Mouse (Mus musculus): ENCODE results near the gene Ntm. TPM values are rescaled to one million over a fixed set of nuclear protein-coding genes. Genes with fewer than 3 reads are reported as not detected.
A peak's percentile ranks its signal among the peaks of the same experiment; 100 is the strongest.

Gene Ntm
- polyA plus RNA-seq, 1 experiment from 2014 or later = 8.9 TPM

GRCm38 (mm10) chr9:29269988-29270387 is 693.0 kb downstream of the Ntm start:
- Histone ChIP-seq H3K27me3 (replicated peaks) (no peaks in the 10 kb centered on the region), H3K4me3 (replicated peaks) (no peak overlapping the region), H3K36me3 (no peaks in the 10 kb centered on the region), H3K27ac (no peak overlapping the region), H3K4me2 (replicated peaks) (no peak overlapping the region), H3K9me3 (no peaks in the 10 kb centered on the region), H3K4me1 (replicated peaks) (no peaks in the 10 kb centered on the region), H3K9ac (no peak overlapping the region)
- peak; percentile 66; the same call in 1 of the 2 replicates for ATAC-seq
- 41% methylated on average over 6 of the region's 6 CpGs for WGBS

DNA sequence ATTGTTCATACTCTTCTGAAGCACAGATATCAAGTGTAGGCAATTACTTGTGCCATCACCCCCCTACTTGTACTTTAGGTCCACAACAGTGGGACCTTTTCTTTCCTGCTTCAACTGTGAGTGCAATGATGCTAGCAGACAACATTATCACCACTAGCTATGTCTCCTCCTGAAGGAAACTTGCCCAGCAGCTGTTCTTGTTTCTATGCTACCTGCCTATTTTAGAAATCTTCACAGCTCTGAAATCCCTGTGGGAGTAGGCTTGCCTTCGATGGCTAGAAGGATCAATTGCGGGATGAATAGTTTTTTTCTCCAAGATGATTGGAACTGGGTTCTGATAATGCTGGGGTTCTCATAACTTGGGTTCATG is 693.7 kb downstream of the Ntm start:
- Histone ChIP-seq H3K27me3 (replicated peaks) (no peaks in the 10 kb centered on the region), H3K36me3 (no peaks in the 10 kb centered on the region), H3K9me3 (no peaks in the 10 kb centered on the region), H3K4me1 (replicated peaks) (no peaks in the 10 kb centered on the region), H3K4me3 (replicated peaks) (no peak overlapping the region), H3K9ac (no peak overlapping the region), H3K27ac (no peak overlapping the region), H3K4me2 (replicated peaks) (no peak overlapping the region)
- ATAC-seq = no peak
- 94% methylated on average over 2 of the region's 2 CpGs for WGBS

DNA sequence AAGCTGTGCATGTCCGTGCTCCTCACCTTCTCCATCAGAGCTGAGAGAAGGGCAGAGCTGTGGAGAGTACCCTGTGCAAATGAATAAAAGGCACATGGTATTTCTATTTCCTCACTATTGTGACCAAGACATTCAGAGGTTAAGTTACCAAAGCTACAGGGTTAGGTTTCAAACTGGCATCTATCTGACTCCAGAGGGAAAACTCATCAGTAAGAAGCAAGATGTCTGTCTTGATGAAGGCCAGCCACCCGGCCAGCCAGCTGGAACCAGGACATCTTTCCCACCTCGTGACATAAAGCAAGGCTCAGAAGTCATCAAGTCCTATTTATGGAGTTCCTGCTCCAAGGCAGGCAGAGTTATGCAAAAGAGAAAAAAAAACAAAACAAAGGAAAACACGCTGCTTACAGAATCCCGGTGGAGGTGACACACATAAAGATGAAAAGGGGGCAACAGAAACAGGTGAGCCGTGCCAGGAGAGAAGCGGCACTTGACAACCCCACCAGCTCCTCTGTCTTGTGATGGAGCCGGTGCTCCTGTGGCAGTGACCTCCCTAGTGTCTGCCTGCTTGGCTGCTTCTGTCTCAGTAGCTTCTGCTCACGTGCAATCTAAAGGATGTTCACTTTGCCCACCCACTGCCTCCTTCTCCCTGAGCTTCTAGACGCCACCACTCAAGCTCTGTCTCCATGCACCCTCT is 694.2 kb downstream of the Ntm start:
- Histone ChIP-seq H3K9me3 (no peaks in the 10 kb centered on the region), H3K9ac (no peak overlapping the region), H3K4me2 (replicated peaks) (no peak overlapping the region), H3K4me1 (replicated peaks) (no peaks in the 10 kb centered on the region), H3K4me3 (replicated peaks) (no peak overlapping the region), H3K27ac (no peak overlapping the region), H3K36me3 (no peaks in the 10 kb centered on the region), H3K27me3 (replicated peaks) (no peaks in the 10 kb centered on the region)
- no peak for ATAC-seq
- 56% methylated on average over 10 of the region's 10 CpGs for WGBS

- no peak overlapping the region for H3K27ac ChIP-seq
- no peaks in the 10 kb centered on the region for H3K27me3 ChIP-seq (replicated peaks)
- no peaks in the 10 kb centered on the region for H3K4me1 ChIP-seq (replicated peaks)
- H3K36me3 ChIP-seq = no peaks in the 10 kb centered on the region
- no peak overlapping the region for H3K4me2 ChIP-seq (replicated peaks)
- no peaks in the 10 kb centered on the region for H3K9me3 ChIP-seq
- no peak overlapping the region for H3K4me3 ChIP-seq (replicated peaks)
- no peak overlapping the region for H3K9ac ChIP-seq
- no peak for ATAC-seq
- 44% methylated on average over 3 of the region's 3 CpGs for WGBS
Measured at GRCm38 (mm10) chr9:29267663-29268062, 695.3 kb downstream of the Ntm start.

DNA sequence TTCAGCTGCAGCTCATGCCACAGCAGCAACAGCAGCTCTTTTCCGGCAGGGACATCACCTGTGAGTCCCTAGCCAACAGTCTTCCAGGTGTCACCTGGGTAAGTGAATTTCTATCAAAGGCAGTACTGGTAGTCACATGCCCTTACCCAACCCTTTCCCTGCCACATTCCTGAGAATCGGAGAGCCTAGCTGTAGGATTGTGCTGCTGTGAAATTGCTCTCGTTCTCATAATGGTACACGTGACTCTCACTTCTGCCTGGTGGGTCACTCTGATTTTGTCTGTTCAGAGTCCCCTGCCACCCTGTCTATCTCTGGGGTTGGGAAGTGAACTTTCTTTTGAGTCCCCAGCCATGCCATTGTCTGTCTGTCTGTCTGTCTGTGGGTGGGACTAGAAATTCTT is 697.8 kb downstream of the Ntm start:
- Histone ChIP-seq H3K36me3 (no peaks in the 10 kb centered on the region), H3K4me1 (replicated peaks) (no peaks in the 10 kb centered on the region), H3K9ac (no peak overlapping the region), H3K9me3 (no peaks in the 10 kb centered on the region), H3K4me2 (replicated peaks) (no peak overlapping the region), H3K27ac (no peak overlapping the region), H3K4me3 (replicated peaks) (no peak overlapping the region), H3K27me3 (replicated peaks) (no peaks in the 10 kb centered on the region)
- WGBS = 64% methylated on average over 4 of the region's 4 CpGs
- ATAC-seq = no peak

DNA sequence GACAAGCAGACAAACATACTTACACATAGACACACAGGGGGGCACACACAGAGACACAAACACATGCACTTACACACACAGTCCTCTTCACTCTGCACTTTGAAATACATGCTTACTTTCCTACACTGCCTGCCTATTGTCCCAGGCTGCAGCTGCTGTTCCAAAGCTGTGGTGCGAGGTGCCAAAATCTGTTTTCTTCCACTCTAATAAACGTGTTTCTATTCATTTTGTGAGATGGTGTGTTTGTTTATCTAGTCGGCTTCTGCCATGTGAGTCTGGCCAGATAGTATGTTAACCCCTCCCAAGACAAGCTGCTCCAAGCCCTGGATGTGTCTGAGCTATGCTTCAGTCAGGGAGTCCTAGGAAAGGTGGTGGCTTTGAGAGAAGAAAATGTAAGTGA is 700.1 kb downstream of the Ntm start:
- H3K27ac ChIP-seq = no peak overlapping the region
- WGBS = 29% methylated on average over 3 of the region's 3 CpGs
- no peak overlapping the region for H3K9ac ChIP-seq
- H3K4me2 ChIP-seq (replicated peaks) = no peak overlapping the region
- no peaks in the 10 kb centered on the region for H3K36me3 ChIP-seq
- no peak overlapping the region for H3K4me3 ChIP-seq (replicated peaks)
- no peaks in the 10 kb centered on the region for H3K9me3 ChIP-seq
- no peaks in the 10 kb centered on the region for H3K4me1 ChIP-seq (replicated peaks)
- no peak for ATAC-seq
- no peaks in the 10 kb centered on the region for H3K27me3 ChIP-seq (replicated peaks)

DNA sequence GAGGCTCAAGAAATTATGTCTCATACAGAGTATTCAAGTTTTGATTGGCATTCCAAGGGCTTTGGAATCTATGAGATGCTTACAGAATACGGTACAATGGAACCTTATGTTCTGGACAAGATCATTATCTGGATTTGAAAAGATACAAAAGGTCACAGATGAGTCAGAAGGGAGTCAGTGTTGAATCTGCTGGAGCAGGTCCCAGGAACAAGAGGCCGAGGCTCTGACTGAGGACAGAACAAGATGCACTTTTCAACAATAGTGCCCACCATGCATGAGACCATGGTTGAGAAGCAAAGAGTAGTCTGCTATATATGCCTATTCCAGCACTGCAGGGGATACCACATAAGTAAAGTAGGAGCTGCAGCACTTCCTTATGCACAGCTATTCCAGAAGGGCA is 710.1 kb downstream of the Ntm start:
- 67% methylated on average over 2 of the region's 2 CpGs for WGBS
- H3K9ac ChIP-seq = no peak overlapping the region
- H3K4me3 ChIP-seq (replicated peaks) = no peak overlapping the region
- no peaks in the 10 kb centered on the region for H3K36me3 ChIP-seq
- no peak overlapping the region for H3K4me2 ChIP-seq (replicated peaks)
- no peaks in the 10 kb centered on the region for H3K9me3 ChIP-seq
- H3K4me1 ChIP-seq (replicated peaks) = no peaks in the 10 kb centered on the region
- H3K27me3 ChIP-seq (replicated peaks) = no peaks in the 10 kb centered on the region
- no peak for ATAC-seq
- no peak overlapping the region for H3K27ac ChIP-seq

GRCm38 (mm10) chr9:29250813-29251212 is 712.1 kb downstream of the Ntm start:
- Histone ChIP-seq H3K36me3 (no peaks in the 10 kb centered on the region), H3K27me3 (replicated peaks) (no peaks in the 10 kb centered on the region), H3K9me3 (no peaks in the 10 kb centered on the region), H3K4me2 (replicated peaks) (no peak overlapping the region), H3K4me3 (replicated peaks) (no peak overlapping the region), H3K4me1 (replicated peaks) (no peaks in the 10 kb centered on the region), H3K27ac (no peak overlapping the region), H3K9ac (no peak overlapping the region)
- 65% methylated on average over 3 of the region's 3 CpGs for WGBS
- no peak for ATAC-seq

DNA sequence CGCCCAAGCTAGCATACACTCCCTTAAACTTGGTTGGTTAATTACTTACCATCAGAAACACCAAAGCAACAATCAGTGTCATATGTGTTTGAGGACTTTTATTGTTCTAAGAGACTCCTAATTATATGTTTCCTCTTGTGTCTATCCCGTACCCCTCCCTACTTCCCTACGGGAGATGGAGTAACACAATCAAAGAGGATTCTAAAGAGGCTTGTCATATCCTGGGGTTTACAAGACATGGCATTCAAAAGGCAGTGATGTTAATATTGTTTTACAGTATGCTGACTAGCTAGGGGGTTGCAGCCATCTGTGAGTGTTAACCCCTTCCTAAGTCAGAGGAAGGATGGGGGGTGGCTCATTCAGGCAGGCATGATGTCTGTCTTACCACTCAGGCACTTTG is 715.1 kb downstream of the Ntm start:
- Histone ChIP-seq H3K4me3 (replicated peaks) (no peak overlapping the region), H3K27me3 (replicated peaks) (no peaks in the 10 kb centered on the region), H3K27ac (no peak overlapping the region), H3K36me3 (no peaks in the 10 kb centered on the region), H3K4me2 (replicated peaks) (no peak overlapping the region), H3K4me1 (replicated peaks) (no peaks in the 10 kb centered on the region), H3K9me3 (no peaks in the 10 kb centered on the region), H3K9ac (no peak overlapping the region)
- no peak for ATAC-seq
- WGBS = 76% methylated on average over 3 of the region's 3 CpGs

- Histone ChIP-seq H3K4me3 (replicated peaks) (no peak overlapping the region), H3K36me3 (no peaks in the 10 kb centered on the region), H3K27ac (no peak overlapping the region), H3K9ac (no peak overlapping the region), H3K4me1 (replicated peaks) (no peaks in the 10 kb centered on the region), H3K4me2 (replicated peaks) (no peak overlapping the region), H3K27me3 (replicated peaks) (no peaks in the 10 kb centered on the region), H3K9me3 (no peaks in the 10 kb centered on the region)
- ATAC-seq = no peak
- WGBS = 87% methylated on average over 2 of the region's 2 CpGs
Measured at GRCm38 (mm10) chr9:29244006-29244405, 718.9 kb downstream of the Ntm start.

DNA sequence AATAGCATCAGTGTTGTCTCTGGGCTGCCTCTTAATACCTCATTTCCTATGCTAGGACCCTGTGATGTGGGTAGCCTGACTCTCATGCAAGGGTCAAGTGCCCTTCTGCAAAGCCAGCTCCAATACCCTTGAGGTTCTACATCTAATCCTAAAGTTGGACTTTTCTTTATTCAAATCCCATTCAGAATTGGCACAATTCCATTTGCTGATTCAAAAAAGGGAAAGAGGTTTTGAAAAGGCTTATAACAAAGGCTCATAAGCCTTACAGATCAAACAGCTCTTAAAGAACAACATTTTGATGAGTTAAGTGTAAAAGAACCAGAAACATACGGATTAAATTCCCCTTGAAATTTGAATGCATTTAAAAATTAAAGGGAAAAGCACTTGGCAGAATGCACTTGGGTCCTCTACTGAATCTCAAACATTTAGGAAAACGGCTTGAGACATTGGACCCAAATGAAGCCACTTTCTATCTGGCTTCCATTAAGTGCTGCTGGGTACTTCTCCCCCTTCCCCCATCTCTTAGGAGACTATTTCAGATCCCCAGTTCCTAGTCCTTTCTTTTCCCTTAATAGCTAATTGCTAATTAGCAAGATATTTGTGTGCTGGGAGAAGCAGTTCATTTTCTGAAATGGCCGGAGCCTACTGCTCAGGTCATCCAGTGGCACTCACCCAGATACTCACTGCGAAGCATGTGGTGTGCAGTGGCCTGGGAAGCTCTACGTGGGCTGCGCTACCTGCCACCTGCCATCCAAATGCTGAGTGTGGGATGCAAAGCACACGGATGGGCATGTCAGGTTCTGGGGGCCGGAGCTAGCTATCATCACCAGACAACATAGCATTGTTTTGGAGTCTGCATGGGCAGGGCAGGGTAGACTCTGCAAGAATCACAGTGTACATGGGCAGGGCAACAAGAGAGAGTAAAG is 720.2 kb downstream of the Ntm start:
- H3K9ac ChIP-seq = no peak overlapping the region
- no peak for ATAC-seq
- no peaks in the 10 kb centered on the region for H3K27me3 ChIP-seq (replicated peaks)
- H3K27ac ChIP-seq = no peak overlapping the region
- no peak overlapping the region for H3K4me2 ChIP-seq (replicated peaks)
- H3K36me3 ChIP-seq = no peaks in the 10 kb centered on the region
- H3K9me3 ChIP-seq = no peaks in the 10 kb centered on the region
- no peak overlapping the region for H3K4me3 ChIP-seq (replicated peaks)
- 83% methylated on average over 8 of the region's 8 CpGs for WGBS
- H3K4me1 ChIP-seq (replicated peaks) = no peaks in the 10 kb centered on the region

DNA sequence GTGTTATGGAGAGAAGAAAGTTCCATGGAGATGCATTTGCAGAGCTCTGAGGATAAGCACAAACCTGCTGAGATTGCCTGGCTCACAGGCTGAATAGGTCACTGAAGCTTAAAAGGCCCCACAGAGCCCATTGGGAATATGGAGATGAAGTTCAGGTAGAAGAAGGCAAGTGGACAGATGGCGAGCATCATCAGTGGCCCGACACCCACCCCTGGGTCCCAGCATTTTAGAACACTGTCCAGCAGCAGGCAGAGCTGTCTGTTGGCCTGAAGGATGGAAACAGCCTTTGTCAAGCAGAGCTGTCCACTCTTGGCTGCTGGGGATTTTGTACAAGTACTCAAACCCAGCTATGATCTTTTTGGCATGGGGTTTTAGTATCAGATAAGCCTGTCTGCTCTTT is 722.1 kb downstream of the Ntm start:
- WGBS = 92% methylated on average over 2 of the region's 2 CpGs
- no peak for ATAC-seq
- Histone ChIP-seq H3K27me3 (replicated peaks) (no peaks in the 10 kb centered on the region), H3K4me2 (replicated peaks) (no peak overlapping the region), H3K4me3 (replicated peaks) (no peak overlapping the region), H3K27ac (no peak overlapping the region), H3K9ac (no peak overlapping the region), H3K36me3 (no peaks in the 10 kb centered on the region), H3K9me3 (no peaks in the 10 kb centered on the region), H3K4me1 (replicated peaks) (no peaks in the 10 kb centered on the region)

DNA sequence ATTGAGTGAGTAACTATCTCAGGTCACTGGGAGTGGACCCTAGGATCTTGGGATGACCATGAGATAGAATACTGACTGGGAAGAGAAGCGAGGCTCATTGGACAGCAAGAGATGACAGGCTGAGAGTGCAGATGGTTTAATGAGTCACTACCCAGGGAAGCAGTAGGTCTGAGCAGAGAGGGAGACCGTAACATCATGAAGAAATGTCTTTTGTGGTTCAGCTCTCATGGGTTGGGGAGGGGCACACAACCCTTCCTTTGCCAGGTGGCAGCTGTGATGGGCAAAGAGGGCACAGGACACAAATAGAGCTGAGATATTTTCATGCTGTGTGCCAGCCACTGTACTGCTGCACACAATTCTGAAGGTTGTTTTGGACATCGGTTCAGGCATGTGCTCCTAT is 724.0 kb downstream of the Ntm start:
- Histone ChIP-seq H3K27me3 (replicated peaks) (no peaks in the 10 kb centered on the region), H3K9ac (no peak overlapping the region), H3K4me2 (replicated peaks) (no peak overlapping the region), H3K4me3 (replicated peaks) (no peak overlapping the region), H3K27ac (no peak overlapping the region), H3K9me3 (no peaks in the 10 kb centered on the region), H3K36me3 (no peaks in the 10 kb centered on the region), H3K4me1 (replicated peaks) (no peaks in the 10 kb centered on the region)
- WGBS = 87% methylated on average over 3 of the region's 3 CpGs
- no peak for ATAC-seq
